Mouse (Mus musculus): ENCODE data around the gene Atg4d.
"Not testable (repeated sequence)": the region's sequence is repeated elsewhere in the genome, so short reads cannot be mapped to it uniquely, and the experiment has no call there.

Gene Atg4d

GRCm38 (mm10) chr9:21273520-21274228, 8.6 kb downstream of the Atg4d start:
- no peak for DNase-seq (ENCODE audit: extremely low read depth, low read depth)

- no peak for DNase-seq (ENCODE audit: extremely low read depth, low read depth)
Observed at GRCm38 (mm10) chr9:21274336-21274735, 9.2 kb downstream of the Atg4d start.

- DNase-seq (ENCODE audit: extremely low read depth, low read depth) = no peak
Observed at GRCm38 (mm10) chr9:21275013-21275710, 10.1 kb downstream of the Atg4d start.

- no peak for DNase-seq (ENCODE audit: extremely low read depth, low read depth)
Observed at GRCm38 (mm10) chr9:21275727-21276126, 10.6 kb downstream of the Atg4d start.

- DNase-seq (ENCODE audit: extremely low read depth, low read depth) = no peak
Observed at GRCm38 (mm10) chr9:21276307-21276706, 11.2 kb downstream of the Atg4d start.

GRCm38 (mm10) chr9:21277776-21278175, 12.7 kb downstream of the Atg4d start:
- no peak for DNase-seq (ENCODE audit: extremely low read depth, low read depth)

- DNase-seq (ENCODE audit: extremely low read depth, low read depth) = no peak
Observed at GRCm38 (mm10) chr9:21283591-21283990, 18.5 kb downstream of the Atg4d start.

- DNase-seq (ENCODE audit: extremely low read depth, low read depth) = no peak
Observed at GRCm38 (mm10) chr9:21283994-21284393, 18.9 kb downstream of the Atg4d start.

- DNase-seq (ENCODE audit: extremely low read depth, low read depth) = peak; percentile 33
Observed at GRCm38 (mm10) chr9:21286753-21287152, 21.7 kb downstream of the Atg4d start.

- peak; percentile 100 for DNase-seq (ENCODE audit: extremely low read depth, low read depth)
Observed at GRCm38 (mm10) chr9:21287571-21288402, 22.7 kb downstream of the Atg4d start, which contains the start of gene Kri1. Kri1 (minus strand) TSS chr9:21287969.

GRCm38 (mm10) chr9:21288404-21289336, 23.6 kb downstream of the Atg4d start:
- peak; percentile 24 for DNase-seq (ENCODE audit: extremely low read depth, low read depth)

GRCm38 (mm10) chr9:21289337-21289671, 24.2 kb downstream of the Atg4d start:
- DNase-seq (ENCODE audit: extremely low read depth, low read depth) = no peak

- peak; percentile 60 for DNase-seq (ENCODE audit: extremely low read depth, low read depth)
Observed at GRCm38 (mm10) chr9:21290589-21290988, 25.5 kb downstream of the Atg4d start.

- DNase-seq (ENCODE audit: extremely low read depth, low read depth) = peak; percentile 100
Observed at GRCm38 (mm10) chr9:21291022-21291787, 26.1 kb downstream of the Atg4d start, which contains the start of gene Cdkn2d. Cdkn2d (minus strand) TSS chr9:21291407.

GRCm38 (mm10) chr9:21291868-21292267, 26.8 kb downstream of the Atg4d start:
- not testable (repeated sequence) for DNase-seq (ENCODE audit: extremely low read depth, low read depth)

- no peak for DNase-seq (ENCODE audit: extremely low read depth, low read depth)
Observed at GRCm38 (mm10) chr9:21292271-21292670, 27.2 kb downstream of the Atg4d start.

GRCm38 (mm10) chr9:21299014-21299413, 33.9 kb downstream of the Atg4d start:
- DNase-seq (ENCODE audit: extremely low read depth, low read depth) = no peak

GRCm38 (mm10) chr9:21305065-21305464, 40.0 kb downstream of the Atg4d start:
- no peak for DNase-seq (ENCODE audit: extremely low read depth, low read depth)

- DNase-seq (ENCODE audit: extremely low read depth, low read depth) = peak; percentile 92
Observed at GRCm38 (mm10) chr9:21309150-21309741, 44.2 kb downstream of the Atg4d start.

GRCm38 (mm10) chr9:21311695-21312094, 46.6 kb downstream of the Atg4d start:
- no peak for DNase-seq (ENCODE audit: extremely low read depth, low read depth)

All from MEL-GATA-1-ER (cell line).